Mouse (Mus musculus) adrenal gland, postnatal 36 days (tissue): ENCODE measurements at regions not wholly inside any gene's neighbourhood (a gene's known extent, or its start where the extent isn't known, plus 50 kb on each side); places are given as distances from the start of the nearest gene placed in this dataset.

Source experiments
- DNase-seq, 2 experiments: peaks; one replicate each; pipeline ENCODE4 v3.0.0; 2021; ENCODE audit warnings: mixed read lengths in 1 of 2

DNA sequence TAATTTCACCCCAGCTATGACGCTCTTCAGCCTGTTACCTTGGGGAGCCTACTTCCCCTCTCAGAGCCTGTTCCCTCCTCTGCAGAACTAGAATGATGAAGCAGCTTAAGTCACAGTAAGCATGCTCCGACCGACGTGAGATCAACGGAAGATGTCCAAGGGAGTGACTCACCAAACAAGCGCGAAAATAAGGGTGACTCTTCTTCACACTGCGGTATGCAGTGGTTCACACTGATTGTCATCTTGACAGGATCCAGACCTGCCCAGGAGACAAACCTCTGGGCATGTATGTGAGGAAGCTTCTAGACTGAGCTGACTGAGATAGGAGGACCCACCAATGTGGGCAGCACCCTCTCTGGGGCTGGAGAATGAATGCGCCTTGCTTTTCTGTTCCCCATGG is 116.3 kb upstream of the Tpm1 start:
- no peak for DNase-seq

DNA sequence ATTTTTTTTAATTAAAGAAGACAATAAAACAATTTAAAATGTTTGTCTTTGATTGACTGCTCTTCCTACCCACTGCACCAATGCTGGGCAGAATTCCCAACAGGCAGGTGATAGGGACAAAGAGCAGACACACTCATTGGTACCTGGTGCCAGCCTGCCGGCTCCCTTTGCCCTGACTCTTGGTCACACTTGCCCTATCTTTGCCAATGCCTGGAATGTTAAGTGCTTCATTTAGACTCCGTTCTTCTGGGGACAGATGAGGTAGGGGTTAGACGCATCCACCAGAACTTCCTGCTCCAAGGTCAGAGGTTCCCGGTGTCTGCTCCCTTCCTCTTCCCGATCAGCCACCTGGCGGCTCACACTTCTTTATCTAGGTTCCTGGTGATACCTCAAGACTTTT is 114.5 kb upstream of the Tpm1 start:
- no peak for DNase-seq

DNA sequence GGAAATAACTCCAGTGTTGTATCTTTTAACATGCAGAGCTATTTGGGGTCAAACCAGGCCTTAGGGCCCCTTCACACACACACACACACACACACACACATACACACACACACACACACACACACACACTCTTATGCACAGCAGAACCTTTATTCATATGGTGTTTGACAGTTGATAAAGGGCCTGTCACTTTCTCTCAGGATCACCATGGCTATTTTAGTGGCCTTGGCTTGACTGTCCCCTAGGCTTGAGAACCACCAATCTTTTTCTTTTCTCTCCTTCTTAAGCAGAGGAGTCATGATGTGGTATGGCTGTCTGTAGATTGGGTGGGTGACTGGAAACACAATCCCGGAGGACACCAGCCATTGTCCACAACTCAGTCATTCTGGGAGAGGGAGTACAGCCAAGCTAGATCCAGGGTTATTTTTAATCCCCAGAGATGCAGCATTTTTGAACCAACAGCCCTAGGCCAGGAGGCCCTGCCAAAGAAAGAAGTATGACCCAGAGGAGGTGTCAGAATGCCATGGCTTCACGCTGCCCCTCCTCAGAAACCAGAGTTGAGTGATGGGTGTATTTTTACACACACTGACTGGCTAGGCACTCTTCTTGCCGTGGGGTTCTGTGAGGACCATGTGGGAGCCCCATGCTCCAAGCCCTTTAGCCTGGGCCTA is 111.7 kb upstream of the Tpm1 start:
- no peak for DNase-seq

DNA sequence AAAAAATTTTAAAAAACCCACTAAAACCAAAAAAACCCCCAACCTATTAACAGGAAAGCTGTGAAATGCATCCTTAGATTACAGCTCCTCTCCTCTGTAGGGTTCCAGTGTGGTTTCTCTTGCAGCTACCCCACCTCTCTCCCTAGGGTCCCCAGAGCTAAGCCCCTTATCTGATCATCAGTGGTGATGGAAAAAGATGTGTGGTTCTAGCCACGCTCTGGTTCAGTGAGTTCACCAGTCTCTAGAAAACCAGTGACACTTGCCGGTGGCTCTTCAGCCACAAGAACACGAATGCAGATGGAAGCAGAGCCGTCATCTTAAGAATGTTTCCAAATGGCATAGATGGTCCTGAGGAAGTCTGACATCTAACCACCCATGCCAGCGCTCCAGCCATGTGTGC is 111.1 kb upstream of the Tpm1 start:
- no peak for DNase-seq

DNA sequence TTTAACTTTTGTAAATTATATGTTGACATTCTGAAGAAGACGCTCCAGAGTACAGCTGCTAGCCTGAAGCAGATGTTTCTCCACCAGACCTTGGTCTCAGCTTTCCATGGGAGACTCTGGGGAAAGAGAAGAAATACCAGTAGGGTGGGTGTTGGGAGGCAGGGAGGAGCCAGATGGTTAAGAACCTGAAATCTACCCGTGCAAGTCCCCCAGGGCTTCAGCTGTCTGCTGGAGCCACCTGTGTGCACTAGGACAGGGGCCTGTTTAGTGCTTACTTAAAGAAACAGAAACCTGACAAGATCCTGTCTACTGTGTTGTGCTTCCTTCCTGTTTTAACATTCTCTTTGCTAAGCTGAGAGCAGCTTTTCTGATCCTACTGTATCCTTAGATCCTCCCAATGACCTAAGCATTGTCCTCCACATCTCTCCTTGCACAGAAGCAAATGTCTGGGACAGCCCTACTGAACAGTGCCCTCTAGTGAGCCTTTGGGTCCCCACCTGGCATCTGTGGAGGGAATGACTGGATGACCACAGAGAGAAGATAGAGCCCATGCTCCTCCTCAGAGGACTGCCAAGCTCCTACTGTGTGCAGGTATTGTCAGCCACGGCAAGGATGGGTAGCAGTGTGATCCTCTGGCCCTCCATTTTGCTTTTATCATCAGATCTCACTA is 107.5 kb upstream of the Tpm1 start:
- peak; percentile 70 to 79 for DNase-seq

DNA sequence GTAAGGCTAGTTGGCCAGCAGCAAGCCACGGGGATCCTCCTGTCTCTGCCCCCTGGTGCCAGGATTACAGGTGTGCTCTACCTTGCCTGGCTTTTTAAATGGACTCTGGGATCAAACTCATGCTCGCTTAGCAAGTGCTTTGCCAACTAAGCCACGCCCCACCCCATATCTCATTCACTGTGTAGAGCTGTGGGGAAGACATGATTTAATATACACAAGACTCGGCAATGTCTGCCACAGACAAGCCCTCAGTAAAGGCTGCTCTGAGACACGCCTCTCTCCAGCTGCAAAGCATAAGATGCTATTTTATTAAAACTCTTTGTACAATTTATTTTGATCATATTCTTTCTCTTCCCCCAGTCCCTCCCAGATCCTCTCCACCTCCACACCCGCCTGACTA is 104.9 kb upstream of the Tpm1 start:
- no peak for DNase-seq

DNA sequence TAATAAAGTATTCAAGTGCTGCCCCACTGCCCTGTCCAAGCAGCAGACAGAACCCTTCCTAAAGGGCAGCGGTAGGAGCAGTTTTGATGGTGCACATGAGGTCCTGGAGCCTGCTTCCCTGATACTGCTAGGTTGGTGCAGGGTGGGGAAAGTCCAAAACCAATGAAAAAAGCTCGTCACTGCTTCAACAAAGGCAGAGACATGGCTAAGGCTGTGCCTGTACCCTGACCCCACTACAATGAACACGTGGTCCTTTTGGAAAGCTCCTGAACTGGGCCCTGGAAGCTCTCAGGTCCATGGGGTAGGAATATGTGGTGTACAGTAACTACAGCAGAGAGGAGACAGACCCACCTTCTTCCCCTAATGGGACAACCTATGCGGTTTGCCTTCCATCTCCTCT is 104.1 kb upstream of the Tpm1 start:
- no peak for DNase-seq

DNA sequence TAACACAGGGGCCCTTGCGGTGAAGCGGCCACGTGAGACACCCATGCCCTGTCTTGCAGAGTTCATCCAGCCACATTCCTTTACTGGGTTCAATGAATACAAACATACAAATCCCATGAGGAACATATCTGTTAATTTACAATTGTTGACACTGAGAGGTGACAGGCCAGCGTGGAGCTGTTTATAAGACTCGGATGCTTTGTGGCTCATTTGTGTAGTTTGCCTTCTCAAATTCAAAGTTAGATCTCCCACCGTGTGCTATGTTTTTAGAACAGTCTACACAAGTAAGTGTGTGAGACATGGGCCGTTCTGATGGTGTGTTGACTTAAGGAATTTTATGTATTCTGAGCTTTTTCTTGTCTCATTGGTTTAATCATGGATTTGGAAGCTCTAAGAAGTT is 98.5 kb upstream of the Tpm1 start:
- DNase-seq: no peak

DNA sequence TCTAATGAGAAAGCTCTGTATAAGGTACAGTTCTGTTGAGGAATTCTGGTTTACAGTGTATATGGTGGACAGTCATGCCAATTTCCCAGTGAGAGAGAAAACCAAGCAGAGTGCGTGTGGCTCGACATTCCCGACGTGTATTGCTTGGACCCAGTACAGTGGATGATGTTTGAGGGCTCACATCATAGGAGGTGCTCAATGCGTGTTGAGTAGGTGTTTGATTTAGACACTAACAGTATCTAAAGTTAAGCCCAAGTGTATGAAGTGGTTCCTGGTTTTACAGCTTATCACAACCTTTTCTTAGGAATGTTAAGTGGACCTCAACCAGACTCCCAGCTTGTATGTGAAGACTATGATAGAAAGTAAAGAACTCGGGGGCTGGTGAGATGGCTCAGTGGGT is 96.2 kb upstream of the Tpm1 start:
- no peak for DNase-seq

DNA sequence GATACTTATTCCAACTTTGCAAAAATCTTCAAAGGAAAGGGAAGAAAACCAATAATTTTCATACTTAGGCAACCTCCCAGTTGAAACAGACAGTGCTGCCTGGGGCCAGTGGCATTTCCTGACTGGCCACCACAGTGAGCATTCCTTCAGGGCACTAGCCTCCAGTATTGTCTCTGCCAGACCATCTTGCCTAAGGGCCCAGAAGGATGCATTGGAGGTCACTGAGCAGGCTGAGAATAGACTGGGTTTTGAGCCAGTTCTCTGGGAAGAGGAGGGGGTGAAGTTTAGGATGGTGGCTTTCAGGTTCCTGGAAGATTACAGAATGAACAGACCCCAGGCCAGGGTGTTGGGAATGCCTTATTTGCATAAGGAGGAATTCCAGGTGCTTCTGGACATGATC is 95.3 kb upstream of the Tpm1 start:
- DNase-seq: no peak

DNA sequence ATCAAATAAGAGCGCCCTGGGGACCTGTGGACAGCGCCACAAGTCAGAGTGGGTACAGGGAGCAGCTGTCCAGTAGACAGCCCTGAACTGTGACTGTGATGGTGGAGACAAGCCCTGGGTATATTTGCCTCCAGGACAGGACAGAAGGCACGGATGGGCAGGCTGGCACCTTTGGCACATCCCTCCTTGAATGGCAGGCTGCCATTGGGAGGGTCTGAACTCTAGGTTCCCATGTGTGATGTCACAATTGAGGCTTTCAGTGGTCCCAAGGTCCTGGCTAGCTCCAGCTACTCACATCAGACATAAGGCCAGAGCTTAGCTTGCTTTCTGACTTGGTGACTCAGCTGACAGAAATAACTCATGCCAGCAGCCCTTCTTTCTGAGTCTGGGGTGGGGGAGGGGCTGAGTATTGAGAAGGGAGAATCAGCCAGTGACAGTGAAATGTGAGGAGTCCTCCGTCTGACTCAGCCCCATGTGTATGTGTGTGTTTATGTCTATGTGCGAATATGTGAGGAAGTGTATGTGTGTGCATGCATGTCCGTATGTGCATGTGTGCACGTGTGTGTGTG is 91.2 kb upstream of the Tpm1 start:
- peak; percentile 78 to 89 for DNase-seq

DNA sequence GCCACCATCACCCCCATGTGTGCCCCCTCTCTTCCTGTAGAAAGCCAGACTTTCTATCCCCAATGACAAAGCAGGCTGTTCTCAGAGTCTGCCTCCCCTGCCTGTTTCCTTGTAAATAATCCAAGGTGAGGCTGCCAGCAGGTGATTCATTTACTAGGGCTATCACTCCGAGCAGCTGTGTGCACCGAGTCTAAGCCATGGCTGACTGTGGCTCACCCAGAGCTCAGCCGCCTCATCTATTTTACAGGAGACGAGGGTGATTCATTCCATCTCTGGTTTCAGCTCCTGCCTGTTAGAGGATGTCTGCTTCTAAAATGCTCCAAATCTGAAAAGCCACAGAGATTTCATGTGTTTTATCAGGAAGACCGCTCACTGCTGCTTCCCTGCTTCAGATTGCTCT is 88.5 kb upstream of the Tpm1 start:
- peak; percentile 8 to 30 for DNase-seq

DNA sequence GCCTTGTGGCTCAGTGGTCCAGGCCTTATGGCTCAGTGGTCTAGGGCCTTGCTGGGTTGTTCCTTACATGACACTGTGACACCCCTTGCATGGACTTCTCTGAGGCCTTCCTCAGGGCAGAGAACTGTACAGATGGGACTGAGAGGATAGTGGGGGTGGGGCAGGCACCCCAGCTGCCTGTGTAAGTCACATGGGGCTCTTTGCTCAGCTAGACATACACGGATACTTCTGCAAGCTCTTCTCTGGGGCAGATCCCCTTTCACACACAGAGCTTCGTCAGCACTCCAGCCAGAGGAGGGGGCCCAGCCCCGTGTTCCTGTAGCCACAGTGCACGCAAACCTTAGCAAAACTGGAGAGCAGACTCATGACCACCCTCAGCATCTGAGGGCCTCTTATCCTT is 87.9 kb upstream of the Tpm1 start:
- DNase-seq: no peak

DNA sequence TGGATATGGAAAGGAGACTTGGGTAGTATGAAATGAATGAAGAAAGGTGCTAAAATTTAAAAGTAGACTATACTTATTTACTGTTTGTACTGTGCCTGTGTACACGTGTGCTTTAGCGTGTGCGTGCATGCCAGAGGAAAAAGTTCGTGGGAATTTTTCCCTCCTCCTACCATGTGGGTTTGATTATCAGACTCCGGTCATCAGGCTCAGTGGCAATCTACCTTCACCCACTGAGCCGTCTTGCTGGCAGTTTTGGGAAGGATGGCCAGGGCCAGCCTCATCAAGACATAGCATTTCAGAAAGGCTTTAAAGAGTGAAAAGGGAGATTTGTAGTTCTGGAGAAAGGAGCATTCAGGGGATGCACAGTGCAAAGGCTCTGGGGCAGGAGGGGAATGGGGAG is 87.0 kb upstream of the Tpm1 start:
- DNase-seq: no peak

DNA sequence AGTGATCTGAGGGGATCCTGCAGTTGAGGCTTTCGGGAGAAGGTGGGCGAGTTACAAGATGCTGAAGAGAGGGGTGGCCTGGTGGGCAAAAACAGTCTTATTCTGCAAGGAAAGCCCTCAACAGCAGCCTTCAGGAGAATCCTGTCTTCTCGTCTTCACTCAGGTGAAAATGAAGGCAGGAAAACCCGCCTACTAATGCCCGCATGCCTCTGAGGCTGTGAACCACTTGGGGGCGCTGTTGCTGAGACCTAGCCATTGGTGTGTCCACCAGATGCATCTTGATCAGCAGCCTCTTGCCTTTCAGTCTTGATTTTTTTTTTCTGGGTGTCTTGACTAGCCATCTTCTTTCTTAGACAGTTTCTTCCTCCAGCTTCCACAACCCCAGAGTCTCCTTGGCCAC is 85.2 kb upstream of the Tpm1 start:
- peak; percentile 36 to 44 for DNase-seq

DNA sequence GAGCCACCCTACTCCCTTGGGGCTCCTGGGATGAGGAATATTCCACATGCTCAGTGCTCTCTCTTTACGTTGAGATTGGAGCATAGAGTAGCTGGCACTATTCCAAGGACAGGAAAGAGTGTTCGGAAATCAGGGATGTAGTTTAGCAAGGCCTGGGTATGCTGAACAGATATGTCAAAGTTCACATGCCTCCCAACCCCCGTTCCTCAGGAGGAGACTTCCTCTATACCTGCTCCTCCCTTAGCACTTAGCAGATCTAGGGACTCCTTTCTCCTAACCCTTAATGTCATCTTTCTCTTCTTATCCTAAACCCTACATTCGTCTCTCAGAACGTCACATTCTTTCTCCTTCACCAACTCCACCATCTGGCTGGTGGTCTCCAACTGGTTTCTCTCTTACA is 83.2 kb upstream of the Tpm1 start:
- DNase-seq: no peak

DNA sequence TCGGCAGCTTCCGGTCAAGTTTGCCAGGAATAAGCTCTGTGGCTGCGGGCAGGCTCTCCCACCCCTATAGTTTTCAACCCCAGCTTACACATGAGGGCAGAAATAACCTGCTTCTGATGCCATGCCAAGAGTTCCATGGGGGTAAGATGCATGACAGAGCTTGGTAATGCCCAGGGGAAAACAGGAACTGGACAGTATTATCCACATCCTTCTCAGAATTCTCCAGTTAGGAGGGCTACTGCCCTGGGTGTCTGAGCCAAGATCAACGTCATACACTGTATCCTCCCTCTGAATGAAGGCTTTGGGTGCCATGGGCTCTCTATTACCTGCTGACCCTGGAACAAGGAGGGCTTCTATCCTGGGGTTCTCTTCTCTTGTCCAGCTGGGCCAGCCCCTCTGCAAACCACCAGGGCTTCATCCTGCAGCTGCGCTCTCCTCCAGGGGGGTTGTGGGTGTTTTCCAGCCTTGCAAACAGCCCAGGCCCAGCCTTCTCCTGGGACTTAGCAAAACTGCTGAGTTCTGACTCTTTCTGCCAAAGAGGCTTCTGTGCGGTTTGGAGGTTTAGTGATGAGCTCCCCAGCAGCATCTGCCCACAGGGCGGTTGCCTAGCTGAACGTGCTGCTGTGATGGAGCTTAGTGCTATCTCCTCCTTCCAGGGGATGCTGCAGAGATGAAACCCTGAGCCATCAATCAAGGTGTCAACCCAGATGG is 81.7 kb upstream of the Tpm1 start:
- no peak for DNase-seq

DNA sequence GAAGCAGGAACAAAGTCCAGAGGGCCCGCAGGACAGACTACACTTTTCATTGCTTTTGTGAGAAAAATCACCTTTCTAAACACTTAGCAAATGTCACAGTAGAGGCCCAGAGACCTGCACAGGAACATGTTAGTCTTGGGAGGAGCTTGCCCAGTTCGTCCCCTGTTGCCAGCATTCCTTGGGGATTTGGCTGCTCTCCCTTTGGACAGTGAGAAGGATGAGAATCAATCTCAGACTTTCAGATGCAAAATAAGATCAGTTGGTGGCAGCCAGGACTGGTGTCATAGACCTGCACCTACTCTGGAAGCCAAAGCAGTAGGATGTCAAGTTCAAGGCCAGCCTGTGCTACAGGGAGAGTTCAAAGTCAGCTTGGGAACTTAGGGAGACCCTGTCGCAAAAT is 80.7 kb upstream of the Tpm1 start:
- DNase-seq: no peak

DNA sequence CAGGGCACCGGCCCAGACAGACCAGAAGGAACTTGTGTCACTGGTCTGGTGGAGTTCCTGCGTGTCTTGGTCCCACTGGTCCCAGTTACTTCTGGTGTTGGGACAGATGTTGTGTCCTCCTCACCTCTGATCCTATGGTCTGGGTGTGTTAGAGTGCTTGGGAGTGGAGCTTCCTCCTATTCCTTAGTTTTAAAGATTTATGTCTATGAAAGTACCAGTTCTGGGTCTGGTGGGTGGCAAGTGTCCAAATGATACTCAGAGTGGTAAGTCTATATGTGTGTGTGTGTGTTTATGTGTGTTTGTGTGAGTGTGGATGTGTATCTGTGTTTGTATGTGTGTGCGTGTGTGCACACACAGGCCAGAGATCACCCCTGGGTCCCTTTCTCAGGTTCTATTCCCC is 79.9 kb upstream of the Tpm1 start:
- DNase-seq: no peak

DNA sequence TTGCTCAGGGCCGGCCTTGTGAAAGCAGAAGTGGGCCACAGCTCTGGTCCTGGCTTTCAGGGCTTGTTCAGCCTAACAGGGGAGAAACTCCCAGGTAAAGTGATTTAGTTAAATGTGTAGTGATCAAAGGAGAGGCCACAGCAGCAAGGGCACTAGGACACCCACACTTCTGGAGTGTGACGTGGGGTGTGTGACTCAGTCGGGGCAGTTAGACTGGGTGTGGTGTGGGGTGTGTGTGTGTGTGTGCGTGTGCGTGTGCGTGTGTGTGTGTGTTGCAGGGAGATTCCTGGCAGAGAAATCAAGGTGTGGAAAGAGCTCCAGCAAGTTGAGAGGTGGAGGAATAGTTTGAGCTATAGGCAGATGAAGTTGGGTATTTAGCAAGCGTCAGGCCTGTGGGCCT is 72.5 kb upstream of the Tpm1 start:
- no peak for DNase-seq

DNA sequence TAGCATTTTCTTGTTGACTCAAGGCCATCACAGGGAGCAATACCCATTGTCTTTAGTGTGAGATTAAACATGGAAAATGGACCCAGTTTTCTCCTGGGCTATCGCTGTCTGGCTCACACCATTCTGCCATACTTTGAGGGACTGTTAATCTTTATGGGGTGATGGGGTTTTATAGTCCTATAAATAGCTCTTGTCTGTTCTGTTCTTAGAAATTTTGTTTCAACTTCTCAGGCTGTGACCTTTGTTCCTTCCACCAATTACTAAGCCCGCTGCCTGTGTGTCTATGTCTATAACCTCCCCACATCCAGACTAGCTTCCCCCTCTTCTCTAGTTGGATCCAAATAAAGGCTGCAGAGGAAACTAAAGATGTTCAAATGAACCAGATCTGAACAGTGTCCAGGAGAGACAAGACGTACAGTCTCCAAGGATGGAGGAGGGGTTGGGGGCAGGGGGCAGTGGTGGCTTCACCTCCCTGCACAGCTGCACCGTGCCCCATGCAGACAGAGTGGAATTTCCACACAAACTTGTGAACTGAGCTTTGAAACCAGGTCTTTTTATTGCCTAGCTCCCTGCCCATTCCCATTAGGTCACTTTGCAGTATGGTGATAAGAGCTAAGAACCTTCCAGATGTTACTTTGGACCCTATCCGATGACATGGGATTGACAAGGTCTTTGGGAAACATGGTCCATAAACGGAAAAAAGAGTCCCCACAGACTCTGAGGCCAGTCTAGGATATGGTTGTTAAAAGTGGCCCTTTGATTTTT is 69.9 kb upstream of the Tpm1 start:
- no peak for DNase-seq

DNA sequence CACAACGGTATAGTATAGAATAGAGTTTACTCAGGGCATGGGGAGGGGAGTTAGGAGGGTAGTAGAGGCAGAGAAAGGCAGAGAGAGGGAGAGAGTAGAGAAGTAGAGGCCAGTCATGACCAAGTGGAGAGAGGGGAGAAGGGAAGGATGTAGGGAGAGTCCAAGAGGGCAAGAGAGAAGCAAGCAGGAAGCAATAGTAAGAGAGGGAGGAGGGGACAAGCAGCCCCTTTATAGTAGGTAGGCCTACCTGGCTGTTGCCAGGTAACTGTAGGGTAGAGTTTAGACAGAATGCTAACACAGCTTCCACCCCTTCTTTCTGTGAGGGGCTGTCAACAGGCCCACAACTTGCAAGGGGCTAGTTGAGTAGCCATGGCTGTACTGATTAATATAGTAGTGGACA is 69.2 kb upstream of the Tpm1 start:
- DNase-seq: no peak

DNA sequence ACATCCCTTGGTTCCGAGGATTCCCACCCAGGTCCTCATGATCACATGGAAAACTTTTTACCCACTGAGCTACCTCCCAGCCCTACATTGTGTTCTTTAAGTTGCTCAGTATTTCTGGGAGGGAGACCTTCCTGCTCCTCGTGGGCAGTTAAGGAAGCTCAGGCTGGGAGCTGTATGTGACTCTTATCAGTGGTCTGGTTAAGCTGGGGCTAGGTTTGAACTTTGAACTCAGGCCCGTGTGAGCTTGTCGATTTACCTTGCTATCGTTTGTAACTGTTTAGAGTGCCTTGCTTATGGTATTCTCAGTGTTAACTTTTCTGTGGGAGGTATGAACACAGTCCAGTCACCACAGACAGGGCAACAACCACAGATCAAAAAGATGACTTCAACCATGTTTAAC is 68.4 kb upstream of the Tpm1 start:
- no peak for DNase-seq
